Mouse (Mus musculus): ENCODE results near the gene Def6. TPM values are rescaled to one million over a fixed set of nuclear protein-coding genes. Genes with fewer than 3 reads are reported as not detected.

The Def6 gene
- total and polyA plus RNA-seq, 3 experiments: 2.9 to 4.5 (median 3.4) TPM

DNA sequence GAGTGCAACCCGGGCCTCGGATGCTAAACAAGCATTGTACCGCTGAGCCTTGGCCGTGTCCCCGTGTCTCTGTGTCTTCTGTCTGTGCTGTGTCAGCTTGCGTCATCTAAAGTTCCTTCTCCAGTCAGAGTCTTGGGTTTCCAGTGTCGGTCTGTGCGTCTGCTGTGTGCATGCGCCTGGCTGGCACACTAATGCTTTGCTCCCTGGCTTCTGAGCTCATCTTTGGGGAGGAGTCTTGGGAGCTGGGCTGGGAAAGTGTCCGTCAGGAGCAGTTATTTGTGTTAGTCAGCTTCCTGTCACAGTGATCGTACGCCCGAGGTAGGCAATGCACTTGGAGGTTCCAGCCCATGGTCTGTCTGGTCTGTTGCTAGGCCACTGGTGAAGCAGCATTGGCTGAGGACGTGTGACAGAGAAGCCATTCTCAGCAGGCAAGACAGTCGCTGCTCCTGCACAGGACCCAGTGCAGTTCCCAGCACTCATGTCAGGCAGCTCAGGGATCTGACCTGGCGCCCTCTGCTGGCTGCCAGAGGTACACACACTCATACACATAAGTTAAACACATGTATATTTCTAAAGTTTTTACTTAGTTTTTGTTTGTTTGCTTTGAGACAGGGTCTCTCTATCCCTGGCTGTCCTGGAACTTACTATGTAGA is 52.4 kb downstream of the Def6 start:
- Histone ChIP-seq H3K4me1 (ENCODE audit: control insufficient read depth, insufficient read depth, low read length) (peaks cover 24% of the 10 kb centered on the region), H3K79me2 (replicated peaks; ENCODE audit: control insufficient read depth, insufficient read depth, low read length) (no peaks in the 10 kb centered on the region; the same call in 1 of the 2 replicates), H3K27ac (no peak overlapping the region), H3K27me3 (ENCODE audit: control insufficient read depth, insufficient read depth, low read length) (no peaks in the 10 kb centered on the region), H3K36me3 (ENCODE audit: control insufficient read depth, insufficient read depth, low read length) (no peaks in the 10 kb centered on the region), H3K9ac (ENCODE audit: low read depth, low read length) (no peak overlapping the region), H3K4me3 (no peak overlapping the region)
- WGBS: 65% methylated on average over 16 of the region's 16 CpGs
- no peak for TF ChIP-seq POLR2A (IDR thresholded peaks at IDR 0.05; ENCODE audit: insufficient read depth, low read depth, low read length)
- peak; percentile 72 for TF ChIP-seq CTCF (IDR thresholded peaks at IDR 0.05)
- DNase-seq: peak in 1 of 2 experiments; percentile 46
- intact Hi-C loops (cut with DNase I): no loop called here

DNA sequence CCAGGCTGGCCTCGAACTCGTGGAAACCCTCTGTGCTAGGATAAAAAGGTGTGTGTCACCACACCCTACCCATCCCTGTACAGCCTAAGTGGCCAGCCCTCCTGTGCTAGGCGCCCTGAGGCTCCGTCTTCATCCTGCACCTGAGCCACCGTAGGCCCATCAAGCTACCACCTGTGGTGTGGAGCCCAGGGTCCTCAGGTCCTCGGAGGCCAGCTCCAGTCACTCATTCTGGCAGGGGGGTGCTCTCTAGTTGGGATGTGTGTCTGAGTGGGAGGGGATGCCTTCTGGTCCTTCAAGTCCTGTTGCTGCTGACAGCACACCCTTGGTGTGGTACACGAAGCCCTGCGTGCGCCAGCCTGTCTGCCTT is 52.9 kb downstream of the Def6 start:
- 91% methylated on average over 9 of the region's 9 CpGs for WGBS
- Histone ChIP-seq H3K4me3 (no peak overlapping the region), H3K36me3 (ENCODE audit: control insufficient read depth, insufficient read depth, low read length) (no peaks in the 10 kb centered on the region), H3K27me3 (ENCODE audit: control insufficient read depth, insufficient read depth, low read length) (no peaks in the 10 kb centered on the region), H3K79me2 (replicated peaks; ENCODE audit: control insufficient read depth, insufficient read depth, low read length) (no peaks in the 10 kb centered on the region; the same call in none of the 2 replicates), H3K4me1 (ENCODE audit: control insufficient read depth, insufficient read depth, low read length) (peaks cover 23% of the 10 kb centered on the region), H3K9ac (ENCODE audit: low read depth, low read length) (no peak overlapping the region), H3K27ac (no peak overlapping the region)
- no peak for DNase-seq
- no peak for TF ChIP-seq CTCF (IDR thresholded peaks at IDR 0.05)
- TF ChIP-seq POLR2A (IDR thresholded peaks at IDR 0.05; ENCODE audit: insufficient read depth, low read depth, low read length): no peak
- intact Hi-C loops (cut with DNase I): no loop called here

- H3K4me1 ChIP-seq (ENCODE audit: control insufficient read depth, insufficient read depth, low read length): peaks cover 14% of the 10 kb centered on the region
- H3K36me3 ChIP-seq (ENCODE audit: control insufficient read depth, insufficient read depth, low read length): no peaks in the 10 kb centered on the region
- peaks cover 2% of the 10 kb centered on the region for H3K79me2 ChIP-seq (replicated peaks; ENCODE audit: control insufficient read depth, insufficient read depth, low read length)
- WGBS: 28% methylated on average over 11 of the region's 11 CpGs
- no peak overlapping the region for H3K4me3 ChIP-seq
- H3K9ac ChIP-seq (ENCODE audit: low read depth, low read length): no peak overlapping the region
- H3K27ac ChIP-seq: no peak overlapping the region
- no peaks in the 10 kb centered on the region for H3K27me3 ChIP-seq (ENCODE audit: control insufficient read depth, insufficient read depth, low read length)
- DNase-seq: peak in 1 of 2 experiments; percentile 31
- no peak for TF ChIP-seq CTCF (IDR thresholded peaks at IDR 0.05)
- no peak for TF ChIP-seq POLR2A (IDR thresholded peaks at IDR 0.05; ENCODE audit: insufficient read depth, low read depth, low read length)
- TF ChIP-seq EP300 (IDR thresholded peaks at IDR 0.05; ENCODE audit: insufficient read depth, low read depth, low read length): 0 out of 2 replicates have a peak, but pooled peaks have one; percentile 30
- intact Hi-C loops (cut with DNase I): no loop called here
Measured at GRCm38 (mm10) chr17:28261795-28262194, 54.2 kb downstream of the Def6 start.

- TF ChIP-seq CTCF (IDR thresholded peaks at IDR 0.05) (no peak), EP300 (IDR thresholded peaks at IDR 0.05; ENCODE audit: insufficient read depth, low read depth, low read length) (no peak), POLR2A (IDR thresholded peaks at IDR 0.05; ENCODE audit: insufficient read depth, low read depth, low read length) (no peak)
- no peaks in the 10 kb centered on the region for H3K27me3 ChIP-seq (ENCODE audit: control insufficient read depth, insufficient read depth, low read length)
- intact Hi-C loops (cut with DNase I): no loop called here
- H3K4me1 ChIP-seq (ENCODE audit: control insufficient read depth, insufficient read depth, low read length): peaks cover 7% of the 10 kb centered on the region
- H3K9ac ChIP-seq (ENCODE audit: low read depth, low read length): no peak overlapping the region
- H3K79me2 ChIP-seq (replicated peaks; ENCODE audit: control insufficient read depth, insufficient read depth, low read length): peaks cover 2% of the 10 kb centered on the region
- no peaks in the 10 kb centered on the region for H3K36me3 ChIP-seq (ENCODE audit: control insufficient read depth, insufficient read depth, low read length)
- no peak overlapping the region for H3K4me3 ChIP-seq
- no peak for DNase-seq
- no peak overlapping the region for H3K27ac ChIP-seq
- 66% methylated on average over 13 of the region's 13 CpGs for WGBS
Measured at GRCm38 (mm10) chr17:28263181-28263894, 55.8 kb downstream of the Def6 start.

DNA sequence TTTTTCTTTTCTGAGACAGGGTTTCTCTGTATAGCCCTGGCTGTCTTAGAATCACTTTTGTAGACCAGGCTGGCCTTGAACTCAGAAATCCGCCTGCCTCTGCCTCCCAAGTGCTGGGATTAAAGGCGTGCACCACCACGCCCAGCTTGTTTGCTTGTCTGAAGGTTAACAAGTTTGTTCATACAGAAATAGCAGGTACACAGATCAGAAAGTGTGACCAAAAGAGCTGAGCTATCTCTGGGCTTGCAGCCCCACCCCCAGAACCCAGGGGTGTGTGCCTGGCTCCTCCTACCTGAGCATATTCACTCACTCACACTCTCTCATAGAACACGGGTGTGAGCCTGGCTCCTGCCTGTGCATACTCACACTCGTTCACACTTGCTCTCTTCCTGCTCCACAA is 59.7 kb downstream of the Def6 start:
- DNase-seq: no peak
- no peak for TF ChIP-seq CTCF (IDR thresholded peaks at IDR 0.05)
- no peak for TF ChIP-seq POLR2A (IDR thresholded peaks at IDR 0.05; ENCODE audit: insufficient read depth, low read depth, low read length)
- TF ChIP-seq EP300 (IDR thresholded peaks at IDR 0.05; ENCODE audit: insufficient read depth, low read depth, low read length): no peak
- Histone ChIP-seq H3K79me2 (replicated peaks; ENCODE audit: control insufficient read depth, insufficient read depth, low read length) (peaks cover 2% of the 10 kb centered on the region), H3K27ac (no peak overlapping the region), H3K9ac (ENCODE audit: low read depth, low read length) (no peak overlapping the region), H3K36me3 (ENCODE audit: control insufficient read depth, insufficient read depth, low read length) (no peaks in the 10 kb centered on the region), H3K27me3 (ENCODE audit: control insufficient read depth, insufficient read depth, low read length) (no peaks in the 10 kb centered on the region), H3K4me3 (no peak overlapping the region), H3K4me1 (ENCODE audit: control insufficient read depth, insufficient read depth, low read length) (peaks cover 8% of the 10 kb centered on the region)
- intact Hi-C loops (cut with DNase I): no loop called here
- 83% methylated on average over 5 of the region's 5 CpGs for WGBS

GRCm38 (mm10) chr17:28270165-28270564 is 62.6 kb downstream of the Def6 start:
- Histone ChIP-seq H3K27me3 (ENCODE audit: control insufficient read depth, insufficient read depth, low read length) (no peaks in the 10 kb centered on the region), H3K9ac (ENCODE audit: low read depth, low read length) (no peak overlapping the region), H3K36me3 (ENCODE audit: control insufficient read depth, insufficient read depth, low read length) (no peaks in the 10 kb centered on the region), H3K4me3 (no peak overlapping the region), H3K27ac (no peak overlapping the region), H3K4me1 (ENCODE audit: control insufficient read depth, insufficient read depth, low read length) (peaks cover 12% of the 10 kb centered on the region), H3K79me2 (replicated peaks; ENCODE audit: control insufficient read depth, insufficient read depth, low read length) (peaks cover 2% of the 10 kb centered on the region)
- TF ChIP-seq POLR2A (IDR thresholded peaks at IDR 0.05; ENCODE audit: insufficient read depth, low read depth, low read length): no peak
- no peak for TF ChIP-seq CTCF (IDR thresholded peaks at IDR 0.05)
- TF ChIP-seq EP300 (IDR thresholded peaks at IDR 0.05; ENCODE audit: insufficient read depth, low read depth, low read length): no peak
- intact Hi-C loops (cut with DNase I): loop anchor here (5.0 kb wide), 1 partner anchor 33 kb away; no protein-coding TSS in a partner anchor
- 55% methylated on average over 13 of the region's 13 CpGs for WGBS
- no peak for DNase-seq
